Mouse (Mus musculus): Measurements from ENCODE around the gene Neu1. TPM values are rescaled to one million over a fixed set of nuclear protein-coding genes. Genes with fewer than 3 reads are reported as not detected.

The Neu1 gene
- 30.4 and 43.8 TPM in 2 replicates for polyA plus RNA-seq (2012; rRNA removed)

DNA sequence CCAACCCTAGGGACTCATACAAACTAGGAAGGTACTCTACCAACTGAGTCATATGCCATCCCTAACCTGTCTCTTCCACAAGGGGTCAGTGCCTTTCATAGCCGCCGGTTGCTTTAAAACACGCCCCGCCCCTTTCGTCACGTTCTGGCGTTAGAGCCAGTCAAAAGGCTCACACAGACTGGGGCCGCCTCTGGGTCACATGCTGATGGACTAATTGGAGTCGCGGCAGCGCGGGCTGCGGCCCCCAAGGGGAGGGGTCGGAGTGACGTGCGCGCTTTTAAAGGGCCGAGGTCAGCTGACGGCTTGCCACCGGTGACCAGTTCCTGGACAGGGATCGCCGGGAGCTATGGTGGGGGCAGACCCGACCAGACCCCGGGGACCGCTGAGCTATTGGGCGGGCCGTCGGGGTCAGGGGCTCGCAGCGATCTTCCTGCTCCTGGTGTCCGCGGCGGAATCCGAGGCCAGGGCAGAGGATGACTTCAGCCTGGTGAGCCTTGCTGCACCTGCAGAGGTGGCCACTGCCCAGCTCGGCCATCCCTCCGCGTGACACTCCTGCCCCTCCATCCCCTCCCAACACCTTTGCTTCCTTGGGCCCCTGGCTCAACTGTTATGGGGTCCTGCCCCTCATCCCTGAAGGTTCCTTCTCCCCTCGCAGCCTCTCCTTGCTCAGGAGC is at the start of gene Neu1:
Gene Neu1 (plus strand): TSS at position 193 of the 674 bp plus-strand sequence.

DNA sequence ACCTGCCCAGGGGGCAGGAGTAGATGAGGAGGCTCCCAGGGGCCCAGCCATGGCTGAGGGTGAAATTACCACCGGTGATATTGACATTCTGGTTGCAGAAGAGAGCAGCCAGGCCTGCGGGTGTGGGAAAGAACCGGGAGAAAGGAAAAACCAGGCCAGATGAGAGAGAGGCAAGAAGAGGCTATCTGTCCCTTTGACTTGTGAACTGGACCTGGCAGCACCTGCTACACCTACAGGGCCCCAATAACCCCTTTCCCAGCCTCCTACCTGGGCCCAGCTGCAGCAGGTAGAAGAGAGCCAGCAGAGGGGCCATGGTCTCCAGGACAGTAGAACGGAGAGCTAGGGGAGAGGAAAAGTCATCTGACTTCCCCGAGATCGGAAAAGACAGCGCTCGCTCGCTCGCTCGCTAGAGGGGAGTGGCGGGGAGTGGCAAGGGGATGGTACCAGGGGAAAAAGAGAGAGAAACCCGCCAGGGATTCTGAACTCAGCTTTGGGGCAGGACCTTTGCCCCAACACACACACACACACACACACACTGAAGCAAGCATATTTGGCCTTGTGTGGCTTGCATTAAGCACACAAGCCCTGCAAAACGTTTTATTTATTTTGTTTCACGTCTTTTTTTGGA is 49.3 kb upstream of the Neu1 start, which contains the start of gene Gm20547:
Gene Gm20547 (minus strand): TSS at position 360 of the 628 bp plus-strand sequence.

DNA sequence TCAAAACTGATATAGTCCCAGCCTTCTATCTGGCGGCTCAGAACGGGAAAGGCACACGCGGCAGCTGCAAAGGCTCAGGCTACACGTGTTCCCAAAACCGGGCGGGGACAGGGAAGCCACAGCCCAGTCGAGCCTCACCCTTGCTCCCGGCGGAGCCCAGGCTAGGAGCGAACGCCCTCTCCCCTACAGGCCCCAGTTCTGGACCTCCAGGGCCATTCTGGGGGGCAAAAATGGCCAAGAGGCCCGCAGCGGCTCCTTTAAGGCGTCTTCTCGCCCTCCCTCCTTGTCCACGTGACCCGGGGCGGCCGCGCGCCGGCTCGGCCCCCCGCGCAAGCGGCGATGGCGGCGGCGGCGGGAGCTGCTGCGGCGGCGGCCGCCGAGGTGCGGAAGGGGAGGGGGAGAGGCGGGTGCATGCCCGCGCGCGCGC is 32.9 kb upstream of the Neu1 start, which contains the start of the genes C2 and Ehmt2:
Gene C2 (minus strand): TSS at position 106 of the 427 bp plus-strand sequence.
Gene Ehmt2 (plus strand): TSS at position 310 of the 427 bp plus-strand sequence.

DNA sequence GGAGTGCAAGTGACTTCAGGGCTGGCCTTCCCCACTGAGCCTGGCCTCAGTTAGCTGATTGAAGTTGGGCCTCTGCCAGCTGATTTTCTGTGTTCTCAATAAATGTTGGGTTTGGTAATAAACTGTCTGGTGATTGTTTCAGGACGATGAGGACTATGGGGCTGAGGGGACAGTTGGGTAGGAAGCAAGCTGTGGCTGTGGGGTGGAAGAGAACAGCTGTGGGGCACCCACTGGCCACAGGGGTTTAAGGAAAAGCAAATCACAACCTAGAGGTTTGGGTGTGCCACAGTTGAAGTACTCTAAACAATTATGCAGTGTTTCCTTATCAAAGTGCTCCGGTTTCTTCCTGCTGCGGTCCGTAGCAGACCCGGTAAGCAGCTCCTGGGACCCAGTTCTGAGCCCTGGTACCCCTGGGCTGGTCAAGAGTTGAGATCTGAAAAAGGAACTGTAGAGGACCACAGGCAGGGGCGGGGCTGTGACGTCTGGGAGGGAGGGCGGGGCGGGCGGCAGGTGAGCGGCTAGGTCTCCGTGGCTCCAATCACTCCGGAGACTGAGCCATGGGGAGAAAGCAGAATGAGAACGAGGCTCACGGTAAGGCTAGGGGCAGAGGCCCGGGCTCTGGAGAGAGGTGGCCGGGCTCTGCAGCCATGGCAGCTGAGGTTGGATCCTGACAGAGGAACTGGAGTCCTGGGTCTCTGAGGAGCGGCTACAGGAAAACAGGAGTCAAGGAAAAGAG is 17.0 kb upstream of the Neu1 start, which contains the start of gene Slc44a4:
Gene Slc44a4 (plus strand): TSS at position 537 of the 736 bp plus-strand sequence.

DNA sequence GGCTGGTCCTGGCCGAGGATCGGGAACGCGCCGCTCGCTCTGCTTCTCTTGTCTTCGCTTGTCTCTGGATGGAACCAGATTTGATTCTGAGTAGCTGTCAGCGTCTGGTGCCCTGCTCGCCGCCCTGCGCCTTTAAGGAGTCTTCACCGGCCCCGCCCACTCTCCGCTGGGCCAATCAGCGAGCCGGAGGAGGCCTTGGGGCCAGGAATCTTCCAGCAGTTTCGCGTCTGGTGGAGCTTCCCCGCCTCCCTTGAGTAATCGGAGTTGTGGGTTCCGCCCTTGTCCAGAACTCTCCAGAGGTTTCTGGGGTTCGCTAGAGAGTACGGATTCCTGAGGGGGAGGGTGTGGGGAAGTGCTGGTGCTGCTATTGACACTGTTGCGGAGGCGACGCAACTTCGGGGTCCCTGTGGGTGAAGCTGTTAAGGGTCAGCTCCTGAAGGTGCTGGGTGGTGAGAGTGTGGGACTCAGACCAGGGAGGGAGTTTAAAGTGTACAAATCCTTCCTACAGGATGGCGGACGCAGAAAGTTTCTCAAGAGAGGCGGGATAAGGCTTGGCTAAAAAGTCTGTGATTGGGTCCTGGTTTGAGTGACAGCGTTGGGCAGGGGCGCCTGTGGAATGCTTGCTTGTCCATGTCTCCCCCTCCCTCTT is 28.2 kb downstream of the Neu1 start, which contains the start of gene Hspa1b:
Gene Hspa1b (minus strand): TSS at position 109 of the 649 bp plus-strand sequence.

DNA sequence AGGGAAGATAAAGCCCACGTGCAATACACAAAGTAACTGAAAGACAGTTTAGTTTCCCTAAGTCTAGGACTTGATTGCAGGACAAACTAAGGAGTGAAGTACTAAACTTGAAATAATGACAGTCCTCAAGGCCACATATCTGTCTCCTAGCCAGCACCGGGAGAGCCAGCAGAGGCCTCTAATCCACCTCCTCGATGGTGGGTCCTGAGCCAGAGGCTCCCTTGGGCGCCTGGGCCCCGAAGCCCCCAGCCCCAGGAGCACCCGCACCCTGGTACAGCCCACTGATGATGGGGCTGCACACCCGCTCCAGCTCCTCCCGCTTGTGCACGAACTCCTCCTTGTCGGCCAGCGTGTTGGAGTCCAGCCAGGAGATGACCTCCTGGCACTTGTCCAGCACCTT is 38.8 kb downstream of the Neu1 start, which contains the start of gene Gm20481:
Gene Gm20481 (plus strand): TSS at position 91 of the 400 bp plus-strand sequence.

DNA sequence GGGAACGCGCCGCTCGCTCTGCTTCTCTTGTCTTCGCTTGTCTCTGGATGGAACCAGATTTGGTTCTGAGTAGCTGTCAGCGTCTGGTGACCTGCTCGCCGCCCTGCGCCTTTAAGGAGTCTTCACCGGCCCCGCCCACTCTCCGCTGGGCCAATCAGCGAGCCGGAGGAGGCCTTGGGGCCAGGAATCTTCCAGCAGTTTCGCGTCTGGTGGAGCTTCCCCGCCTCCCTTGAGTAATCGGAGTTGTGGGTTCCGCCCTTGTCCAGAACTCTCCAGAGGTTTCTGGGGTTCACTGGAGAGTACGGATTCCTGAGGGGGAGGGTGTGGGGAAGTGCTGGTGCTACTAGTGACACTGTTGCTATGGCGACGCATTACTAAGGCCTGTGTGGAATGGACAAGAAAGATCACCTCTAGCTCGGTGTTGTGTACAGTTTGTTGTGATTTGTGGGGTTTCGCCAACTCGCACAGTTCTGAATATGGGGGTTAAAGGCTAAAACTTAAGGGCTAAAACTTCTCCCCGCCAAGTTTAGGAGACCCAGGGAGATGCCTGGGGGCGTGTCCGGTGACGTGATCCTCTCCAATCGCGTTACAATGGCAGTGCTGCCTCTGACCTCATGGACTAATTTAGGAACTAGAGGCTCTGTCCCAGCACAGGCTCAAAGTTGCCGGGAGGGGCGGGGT is 41.2 kb downstream of the Neu1 start, which contains the start of the genes Hspa1a and Hspa1l:
Gene Hspa1a (minus strand): TSS at position 88 of the 681 bp plus-strand sequence.
Gene Hspa1l (plus strand): TSS at position 635 of the 681 bp plus-strand sequence.

DNA sequence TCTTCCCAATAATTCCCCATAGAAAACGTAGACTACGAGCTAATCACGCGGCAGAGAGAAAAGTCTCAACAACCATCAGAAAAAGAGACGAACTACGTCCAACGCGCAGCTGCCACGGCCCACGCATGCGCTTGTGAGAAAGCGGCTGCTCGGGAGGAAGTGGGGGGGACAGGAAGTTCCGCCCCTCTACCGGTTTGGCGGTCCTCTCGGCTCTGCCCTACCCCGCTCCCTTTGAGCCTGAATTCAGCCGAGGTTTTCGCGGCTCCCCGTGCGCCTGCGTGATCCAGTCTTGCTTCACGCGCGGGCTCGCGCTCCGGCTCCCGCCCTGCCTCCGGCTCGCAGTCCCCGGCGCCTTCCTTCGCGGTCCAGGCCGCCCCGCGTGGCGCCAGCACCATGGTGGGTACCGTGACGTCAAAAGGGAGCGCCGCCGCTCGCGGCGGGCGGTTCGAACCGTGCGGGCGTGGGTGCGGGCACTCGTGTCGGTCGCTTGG is 50.7 kb downstream of the Neu1 start, which contains the start of gene Lsm2:
Gene Lsm2 (plus strand): TSS at position 173 of the 491 bp plus-strand sequence.

Other genes starting within 250 kb of the Neu1 start
- 9.3 and 13.4 TPM in 2 replicates for gene C4b, start 187.4 kb upstream of the Neu1 start, polyA plus RNA-seq (2012; rRNA removed)
- 1.1 and 3.1 TPM in 2 replicates for gene Cyp21a1, start 126.7 kb upstream of the Neu1 start, polyA plus RNA-seq (2012; rRNA removed)
- 31.6 and 34.6 TPM in 2 replicates for gene Stk19, start 94.3 kb upstream of the Neu1 start, polyA plus RNA-seq (2012; rRNA removed)
- 34.4 and 36.4 TPM in 2 replicates for gene Dxo, start 94.2 kb upstream of the Neu1 start, polyA plus RNA-seq (2012; rRNA removed)
- gene Skiv2l, start 81.0 kb upstream of the Neu1 start, polyA plus RNA-seq (2012; rRNA removed), result 44.5 and 47.7 TPM in 2 replicates
- gene Nelfe, start 80.9 kb upstream of the Neu1 start, polyA plus RNA-seq (2012; rRNA removed), result 11.5 and 13.1 TPM in 2 replicates
- 1.7 and 2.0 TPM in 2 replicates for gene Cfb, start 68.7 kb upstream of the Neu1 start, polyA plus RNA-seq (2012; rRNA removed)
- gene Zbtb12, start 51.8 kb upstream of the Neu1 start, polyA plus RNA-seq (2012; rRNA removed), result 3.6 and 3.9 TPM in 2 replicates
- gene Gm20547, start 49.2 kb upstream of the Neu1 start, polyA plus RNA-seq (2012; rRNA removed), result not detected in 2 replicates
- 1.9 and 2.3 TPM in 2 replicates for gene C2, start 33.0 kb upstream of the Neu1 start, polyA plus RNA-seq (2012; rRNA removed)
- gene Ehmt2, start 32.8 kb upstream of the Neu1 start, polyA plus RNA-seq (2012; rRNA removed), result 126 and 127 TPM in 2 replicates
- gene Slc44a4, start 16.8 kb upstream of the Neu1 start, polyA plus RNA-seq (2012; rRNA removed), result 48.6 and 48.7 TPM in 2 replicates
- 31.1 and 45.6 TPM in 2 replicates for gene Hspa1b, start 28.0 kb downstream of the Neu1 start, polyA plus RNA-seq (2012; rRNA removed)
- not detected in 2 replicates for gene Gm20481, start 38.7 kb downstream of the Neu1 start, polyA plus RNA-seq (2012; rRNA removed)
- 16.4 and 25.7 TPM in 2 replicates for gene Hspa1a, start 40.9 kb downstream of the Neu1 start, polyA plus RNA-seq (2012; rRNA removed)
- gene Hspa1l, start 41.5 kb downstream of the Neu1 start, polyA plus RNA-seq (2012; rRNA removed), result 0.34 and 0.59 TPM in 2 replicates
- gene Lsm2, start 50.6 kb downstream of the Neu1 start, polyA plus RNA-seq (2012; rRNA removed), result 43.9 and 62.3 TPM in 2 replicates
- 95.5 and 126 TPM in 2 replicates for gene Vars, start 69.7 kb downstream of the Neu1 start, polyA plus RNA-seq (2012; rRNA removed)
- 1.9 and 2.2 TPM in 2 replicates for gene Vwa7, start 85.3 kb downstream of the Neu1 start, polyA plus RNA-seq (2012; rRNA removed)
- 0.58 and 1.9 TPM in 2 replicates for gene Sapcd1, start 96.8 kb downstream of the Neu1 start, polyA plus RNA-seq (2012; rRNA removed)
- gene Msh5, start 115.5 kb downstream of the Neu1 start, polyA plus RNA-seq (2012; rRNA removed), result 2.6 and 5.6 TPM in 2 replicates
- 131 and 147 TPM in 2 replicates for gene Clic1, start 118.7 kb downstream of the Neu1 start, polyA plus RNA-seq (2012; rRNA removed)
- 16.3 and 20.7 TPM in 2 replicates for gene Ddah2, start 127.8 kb downstream of the Neu1 start, polyA plus RNA-seq (2012; rRNA removed)
- gene Ly6g6c, start 134.1 kb downstream of the Neu1 start, polyA plus RNA-seq (2012; rRNA removed), result 243 and 312 TPM in 2 replicates
- gene Mpig6b, start 134.9 kb downstream of the Neu1 start, polyA plus RNA-seq (2012; rRNA removed), result 0.42 and 0.65 TPM in 2 replicates
- 99.6 and 112 TPM in 2 replicates for gene Ly6g6e, start 145.6 kb downstream of the Neu1 start, polyA plus RNA-seq (2012; rRNA removed)
- gene Ly6g6d, start 146.8 kb downstream of the Neu1 start, polyA plus RNA-seq (2012; rRNA removed), result 5.1 and 6.4 TPM in 2 replicates
- gene Ly6g6f, start 154.4 kb downstream of the Neu1 start, polyA plus RNA-seq (2012; rRNA removed), result 1.2 and 2.0 TPM in 2 replicates
- gene Abhd16a, start 158.0 kb downstream of the Neu1 start, polyA plus RNA-seq (2012; rRNA removed), result 88.7 and 152 TPM in 2 replicates
- gene Ly6g5c, start 177.0 kb downstream of the Neu1 start, polyA plus RNA-seq (2012; rRNA removed), result 1.4 TPM in 1 of 2 replicates, not detected in the other
- gene Ly6g5b, start 184.2 kb downstream of the Neu1 start, polyA plus RNA-seq (2012; rRNA removed), result 1.2 and 2.2 TPM in 2 replicates
- gene Gpank1, start 190.2 kb downstream of the Neu1 start, polyA plus RNA-seq (2012; rRNA removed), result 9.3 and 11.8 TPM in 2 replicates
- gene Csnk2b, start 190.8 kb downstream of the Neu1 start, polyA plus RNA-seq (2012; rRNA removed), result 258 and 301 TPM in 2 replicates
- gene D17H6S53E, start 195.1 kb downstream of the Neu1 start, polyA plus RNA-seq (2012; rRNA removed), result 13.7 and 19.0 TPM in 2 replicates
- 0.08 and 0.20 TPM in 2 replicates for gene Apom, start 200.8 kb downstream of the Neu1 start, polyA plus RNA-seq (2012; rRNA removed)
- 92.9 and 94.1 TPM in 2 replicates for gene Bag6, start 203.9 kb downstream of the Neu1 start, polyA plus RNA-seq (2012; rRNA removed)
- gene Prrc2a, start 233.6 kb downstream of the Neu1 start, polyA plus RNA-seq (2012; rRNA removed), result 262 and 284 TPM in 2 replicates
- 0.11 and 0.48 TPM in 2 replicates for gene Aif1, start 244.8 kb downstream of the Neu1 start, polyA plus RNA-seq (2012; rRNA removed)